Mouse (Mus musculus): ENCODE measurements around the gene Map3k9.

DNA sequence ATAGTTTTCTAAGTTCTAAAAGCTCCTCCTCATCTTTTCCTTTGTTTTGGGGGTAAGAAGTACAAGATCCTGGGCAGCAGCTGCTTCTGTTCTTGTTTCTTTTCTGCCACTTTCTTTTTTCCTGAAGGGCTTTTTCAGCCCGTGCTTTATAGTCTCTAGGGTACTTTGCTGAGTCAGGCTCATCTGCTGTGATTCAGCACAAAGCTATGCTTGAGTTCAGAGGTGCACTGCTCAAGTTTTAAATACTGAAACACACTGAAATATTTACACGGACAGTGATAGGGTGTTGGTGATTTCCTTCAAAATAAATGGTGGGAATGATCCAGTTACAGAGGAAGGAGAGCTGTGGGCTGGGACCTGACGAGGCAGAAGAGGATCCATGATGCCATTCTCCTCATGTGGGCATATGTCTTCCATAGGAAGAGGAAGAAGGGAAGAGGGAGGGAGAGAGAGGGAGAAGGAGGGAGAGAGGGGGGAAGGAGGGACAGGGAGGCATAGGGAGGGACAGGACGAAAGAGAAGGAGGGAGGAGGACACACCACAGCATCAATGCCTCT lies 32.9 kb downstream of the Map3k9 start:
- TF ChIP-seq FLI1 (IDR thresholded peaks at IDR 0.05; ENCODE audit: low read length) (no peak), GATA1 (IDR thresholded peaks at IDR 0.05; ENCODE audit: borderline replicate concordance, low read length) (no peak)
